Mouse (Mus musculus): ENCODE measurements around the gene Gm2a. TPM values are rescaled to one million over a fixed set of nuclear protein-coding genes. Genes with fewer than 3 reads are reported as not detected.
A peak's percentile ranks its signal among the peaks of the same experiment; 100 is the strongest.
"Not testable (repeated sequence)": the region's sequence is repeated elsewhere in the genome, so short reads cannot be mapped to it uniquely, and the experiment has no call there.

Gm2a gene
- total RNA-seq, 1 experiment from 2014 or later, result 72.2 TPM

DNA sequence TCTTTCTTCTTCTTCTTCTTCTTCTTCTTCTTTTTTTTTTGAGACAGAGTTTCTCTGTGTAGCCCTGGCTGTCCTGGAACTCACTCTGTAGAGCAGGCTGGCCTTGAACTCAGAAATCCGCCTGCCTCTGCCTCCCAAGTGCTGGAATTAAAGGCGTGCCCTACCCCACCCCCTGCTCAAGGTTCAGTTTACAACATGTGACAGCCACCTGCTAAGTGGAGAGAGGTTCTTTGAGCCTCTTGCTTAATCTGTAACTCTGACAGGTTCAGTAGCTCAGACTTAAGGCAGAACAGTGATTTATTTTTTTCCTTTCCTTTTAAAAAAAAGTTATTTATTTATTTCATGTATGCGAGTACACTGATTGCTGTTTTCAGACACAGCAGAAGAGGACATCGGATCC lies 1.6 kb upstream of the Gm2a start:
- ATAC-seq (replicated peaks; ENCODE audit: low read depth, poor library complexity, severe bottlenecking), result not testable (repeated sequence)

DNA sequence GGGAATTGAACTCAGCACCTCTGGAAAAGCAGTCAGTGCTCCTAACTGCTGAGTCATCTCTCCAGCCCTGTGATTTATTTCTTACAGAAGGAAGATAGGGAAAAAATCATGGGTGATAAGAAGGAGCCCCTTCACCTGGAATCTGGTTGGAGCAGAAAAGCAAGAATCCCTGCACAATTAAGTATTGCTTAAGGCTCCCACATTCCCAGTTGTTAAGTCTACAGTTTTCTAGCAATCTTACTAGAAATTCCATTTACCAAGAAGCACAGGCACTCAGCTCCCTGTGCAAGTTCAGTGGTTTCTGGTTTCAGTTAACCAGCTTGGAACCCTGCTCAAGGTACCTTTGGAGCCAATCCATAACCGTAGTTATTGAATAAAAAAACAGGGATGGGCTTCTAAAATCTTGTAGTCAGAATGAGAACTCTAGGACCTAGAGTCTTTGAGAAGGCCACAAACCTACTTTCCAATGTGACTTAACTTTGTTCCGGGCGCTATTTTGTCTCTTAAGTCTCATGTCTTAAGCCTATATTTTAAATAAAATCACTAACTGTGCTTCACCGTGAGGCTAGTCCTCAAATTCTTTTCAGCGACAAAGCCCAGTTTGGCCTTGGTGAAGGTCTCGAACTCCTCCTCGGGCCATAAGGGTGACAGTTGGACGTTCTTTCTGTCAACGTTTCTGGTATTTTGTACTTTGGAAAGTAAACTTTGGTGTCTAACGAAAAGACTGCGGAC lies 1.0 kb upstream of the Gm2a start:
- ATAC-seq (replicated peaks; ENCODE audit: low read depth, poor library complexity, severe bottlenecking), result no peak

DNA sequence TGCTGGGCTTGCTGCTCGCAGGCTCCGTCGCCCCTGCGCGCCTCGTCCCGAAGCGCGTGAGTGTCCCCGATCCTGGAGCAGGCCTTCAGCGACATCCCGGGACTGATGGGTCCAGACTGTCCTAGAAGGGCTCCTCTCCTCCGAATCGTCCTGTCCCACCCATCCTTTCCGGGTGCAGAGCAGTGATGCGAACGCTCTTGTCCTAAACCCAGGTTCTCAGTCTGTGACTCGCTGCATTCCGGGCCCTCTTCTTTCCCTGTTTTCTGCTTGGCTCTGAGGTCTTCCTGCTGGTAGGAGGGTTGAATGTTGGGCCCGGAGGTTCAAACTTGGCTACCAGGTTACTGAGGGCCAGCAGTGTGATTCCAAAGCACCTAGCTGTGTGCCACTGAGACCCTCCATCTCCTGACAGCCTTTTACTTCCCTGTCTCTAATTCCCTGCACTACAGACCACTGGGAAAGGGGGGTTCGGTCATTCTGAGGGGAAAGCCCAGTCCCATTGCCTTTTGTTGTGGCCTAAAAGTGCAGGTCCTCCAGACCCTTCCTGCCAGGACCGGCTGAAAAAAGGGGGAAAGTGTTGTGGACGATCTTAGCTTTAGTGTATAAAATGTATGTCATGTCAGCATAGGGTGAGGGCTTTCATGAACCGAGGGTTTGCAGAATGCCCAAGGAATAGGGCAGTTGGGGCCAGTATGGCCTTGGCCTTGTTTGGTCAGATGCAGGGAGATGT lies 437 bp downstream of the Gm2a start:
- ATAC-seq (replicated peaks; ENCODE audit: low read depth, poor library complexity, severe bottlenecking), result no peak

DNA sequence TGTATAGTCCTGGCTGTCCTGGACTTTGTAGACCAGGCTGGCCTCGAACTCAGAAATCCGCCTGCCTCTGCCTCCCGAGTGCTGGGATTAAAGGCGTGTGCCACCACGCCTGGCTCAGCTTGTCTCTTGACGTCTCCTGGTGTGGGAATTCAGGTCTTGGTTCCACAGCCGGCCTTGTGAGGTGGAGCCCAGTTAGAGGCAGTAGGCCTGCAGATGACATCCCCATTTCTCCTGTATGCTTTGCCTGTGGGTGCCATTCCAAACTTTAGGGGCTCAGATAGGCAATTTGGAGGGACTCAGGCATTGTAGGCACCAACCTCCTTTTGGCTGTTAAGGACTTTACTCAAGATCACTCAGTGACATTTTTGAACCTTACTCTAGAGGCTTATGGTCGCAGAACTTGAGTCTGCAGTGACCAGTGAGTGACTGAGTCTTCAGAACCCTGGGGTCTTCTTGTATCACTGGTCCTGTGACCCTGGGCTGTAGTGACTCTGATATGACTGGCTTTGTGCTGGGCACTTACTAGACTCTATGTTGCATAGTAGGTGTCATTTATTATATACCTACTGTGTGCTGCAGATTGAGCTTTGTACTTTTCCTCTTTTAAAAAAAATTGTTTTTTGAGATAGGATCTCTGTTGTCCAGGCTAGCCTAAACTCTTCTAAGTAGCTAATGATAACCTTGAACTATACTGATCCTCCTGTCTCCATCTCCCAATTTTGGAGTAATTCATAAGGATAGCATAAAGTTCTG lies 1.3 kb downstream of the Gm2a start:
- ATAC-seq (replicated peaks; ENCODE audit: low read depth, poor library complexity, severe bottlenecking), result no peak

DNA sequence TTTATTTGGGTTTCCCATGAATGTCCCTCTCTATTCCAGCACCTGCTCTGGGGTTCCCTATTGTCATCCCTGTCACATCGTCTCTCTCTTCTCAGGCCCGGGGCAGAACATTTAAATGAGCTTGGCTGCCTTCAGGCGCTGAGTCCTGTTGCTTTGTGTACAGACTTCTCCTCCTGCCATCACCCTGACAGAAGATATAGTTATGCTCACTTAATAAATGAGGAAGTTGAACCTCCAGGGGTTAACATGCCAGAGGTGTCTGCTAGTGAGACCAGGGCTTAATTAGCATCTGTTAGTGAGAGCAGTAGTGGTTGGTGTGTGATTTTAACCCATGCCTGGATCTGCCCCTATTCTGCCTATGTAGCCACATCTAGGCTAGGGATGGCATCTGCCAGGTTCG lies 2.0 kb downstream of the Gm2a start:
- ATAC-seq (replicated peaks; ENCODE audit: low read depth, poor library complexity, severe bottlenecking), result peak; percentile 37

DNA sequence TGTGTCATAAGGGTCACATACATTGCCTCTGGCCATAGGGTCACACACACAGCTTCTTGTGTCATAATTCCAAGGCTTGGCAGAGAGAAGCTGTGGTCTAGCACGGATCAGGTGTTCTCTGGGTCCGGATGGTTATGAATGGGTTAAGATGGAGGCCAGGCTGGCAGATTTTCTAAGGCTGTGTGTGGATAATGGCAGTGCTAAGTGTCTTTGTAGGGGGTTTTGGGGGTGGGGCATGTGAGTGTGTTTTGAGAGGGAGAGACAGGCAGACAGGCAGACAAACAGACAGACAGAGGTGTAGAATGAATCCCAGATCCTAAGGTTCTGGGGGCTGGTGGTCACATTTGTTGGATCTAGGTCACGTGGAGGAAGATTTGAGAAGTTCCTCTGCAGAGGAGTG lies 4.1 kb downstream of the Gm2a start:
- ATAC-seq (replicated peaks; ENCODE audit: low read depth, poor library complexity, severe bottlenecking), result no peak

DNA sequence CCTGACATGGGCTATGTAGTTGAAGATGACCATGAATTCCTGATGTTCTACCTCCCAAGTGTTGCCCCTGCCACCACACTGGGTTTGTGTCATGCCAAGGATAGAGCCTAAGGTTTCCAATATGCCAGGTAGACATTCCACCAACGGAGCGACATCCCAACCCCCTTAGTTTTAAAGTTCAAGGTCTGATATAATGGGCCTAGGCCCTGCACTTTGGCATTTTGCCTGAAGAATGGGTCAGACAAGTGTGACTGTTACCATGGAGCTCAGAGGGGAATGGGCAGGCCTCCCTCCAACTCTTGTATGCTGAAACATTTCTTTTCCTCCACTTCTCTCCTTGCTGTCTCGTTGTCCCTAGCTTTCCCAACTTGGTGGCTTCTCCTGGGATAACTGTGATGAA lies 5.3 kb downstream of the Gm2a start:
- ATAC-seq (replicated peaks; ENCODE audit: low read depth, poor library complexity, severe bottlenecking), result no peak

DNA sequence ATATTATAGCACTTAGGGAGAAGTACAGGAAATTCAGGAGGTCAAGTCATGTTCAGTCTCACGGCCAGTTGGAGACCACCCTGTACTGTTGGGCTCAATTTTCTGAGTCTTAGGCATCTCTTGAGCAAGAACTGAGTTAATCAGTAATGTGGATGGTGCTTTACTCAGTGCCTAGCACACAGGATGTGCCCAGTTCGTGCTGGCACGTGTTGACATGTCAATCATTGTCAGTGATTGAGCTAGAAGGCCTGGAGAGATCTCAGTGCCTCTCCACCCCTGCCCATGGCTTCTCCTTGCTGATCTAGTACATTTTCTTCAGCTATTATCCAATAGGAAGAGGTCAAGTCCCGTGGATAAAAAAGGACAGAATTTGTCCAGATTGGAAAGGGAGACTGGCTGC lies 7.5 kb downstream of the Gm2a start:
- ATAC-seq (replicated peaks; ENCODE audit: low read depth, poor library complexity, severe bottlenecking), result no peak

DNA sequence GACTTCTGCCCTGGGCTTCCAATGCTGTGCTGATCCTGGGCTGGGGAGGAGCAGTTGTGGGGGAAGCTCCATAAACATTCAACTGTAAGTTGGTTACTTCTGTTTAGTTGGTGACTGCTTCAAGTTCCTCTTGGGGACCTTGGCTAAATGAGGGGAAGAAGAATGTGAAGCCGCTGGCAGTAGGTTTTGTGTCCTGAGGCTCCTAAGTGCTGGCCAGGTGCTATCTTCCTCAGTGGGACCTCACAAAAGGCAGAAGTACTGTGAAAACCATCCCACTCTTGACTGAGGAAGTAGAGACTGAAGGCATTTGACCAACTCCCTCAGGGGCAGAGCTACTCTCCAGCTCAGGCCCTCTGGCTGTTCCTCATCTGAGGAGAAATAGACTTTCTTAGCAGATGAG lies 8.7 kb downstream of the Gm2a start:
- peak; percentile 77 for ATAC-seq (replicated peaks; ENCODE audit: low read depth, poor library complexity, severe bottlenecking)

DNA sequence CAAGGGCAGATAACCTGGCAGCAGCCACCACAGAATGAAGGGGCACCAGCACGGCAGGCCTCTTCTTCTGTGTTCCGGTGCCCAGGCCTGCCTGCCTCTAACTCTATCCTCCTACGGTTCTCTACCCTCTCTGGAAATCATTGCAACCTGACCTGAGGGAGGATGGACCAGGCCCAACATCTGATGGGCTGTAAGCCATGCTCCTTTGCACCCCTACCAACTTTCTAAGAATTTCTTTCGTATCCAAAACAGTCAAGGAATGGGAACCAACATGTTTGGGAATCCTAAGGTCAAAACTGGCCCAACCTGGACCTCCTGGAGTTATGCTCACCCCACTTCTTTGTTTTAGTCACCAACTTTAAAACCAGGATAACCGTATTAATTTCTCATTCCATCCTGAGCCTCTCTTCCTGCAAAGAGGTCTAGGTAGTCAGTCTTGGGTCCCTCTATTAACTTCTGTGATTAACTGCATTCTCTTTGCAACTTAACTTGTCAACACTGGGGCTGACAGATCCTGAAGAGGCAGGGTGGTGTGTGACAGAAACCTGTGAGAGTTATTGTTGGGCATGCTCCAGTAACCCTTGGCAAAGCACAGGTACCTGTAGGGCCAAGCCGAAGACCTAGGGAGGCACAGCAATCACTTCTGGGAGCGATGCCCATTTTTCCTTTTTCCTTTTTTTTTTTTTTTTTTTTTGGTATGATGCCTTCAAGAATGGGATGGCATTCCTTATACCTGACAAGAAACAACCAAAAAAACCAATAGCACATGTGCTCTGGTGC lies 11.8 kb downstream of the Gm2a start:
- ATAC-seq (replicated peaks; ENCODE audit: low read depth, poor library complexity, severe bottlenecking), result no peak

DNA sequence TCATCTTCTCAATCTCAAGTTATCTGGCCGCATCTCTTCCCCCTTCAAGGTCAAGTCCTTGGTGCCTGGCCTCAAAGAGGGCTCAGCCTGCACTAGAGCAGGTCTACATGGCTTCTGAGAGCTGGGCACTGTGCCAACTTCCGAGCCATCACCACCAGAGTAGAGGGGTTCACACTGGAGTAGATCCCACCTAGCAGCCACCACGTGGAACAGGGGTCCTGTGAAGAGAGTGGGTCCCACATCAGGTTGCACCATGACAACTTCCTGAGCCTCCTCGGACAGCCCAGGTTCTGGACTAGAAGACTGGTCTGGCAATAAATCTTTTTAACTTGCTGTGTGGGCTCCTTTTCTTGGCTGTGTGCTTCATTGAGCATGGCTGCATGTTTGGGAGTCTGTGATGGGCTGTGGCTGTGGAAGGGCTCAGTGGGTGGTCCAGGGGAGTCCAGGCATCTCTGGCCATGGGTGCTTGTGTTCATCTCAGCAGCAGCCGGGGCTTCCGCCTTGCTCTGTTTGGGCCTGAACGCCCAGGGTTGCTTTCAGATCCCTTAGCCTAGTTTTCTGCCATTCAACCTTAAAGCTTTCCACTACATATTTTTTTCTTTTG lies 12.8 kb downstream of the Gm2a start:
- ATAC-seq (replicated peaks; ENCODE audit: low read depth, poor library complexity, severe bottlenecking), result no peak

DNA sequence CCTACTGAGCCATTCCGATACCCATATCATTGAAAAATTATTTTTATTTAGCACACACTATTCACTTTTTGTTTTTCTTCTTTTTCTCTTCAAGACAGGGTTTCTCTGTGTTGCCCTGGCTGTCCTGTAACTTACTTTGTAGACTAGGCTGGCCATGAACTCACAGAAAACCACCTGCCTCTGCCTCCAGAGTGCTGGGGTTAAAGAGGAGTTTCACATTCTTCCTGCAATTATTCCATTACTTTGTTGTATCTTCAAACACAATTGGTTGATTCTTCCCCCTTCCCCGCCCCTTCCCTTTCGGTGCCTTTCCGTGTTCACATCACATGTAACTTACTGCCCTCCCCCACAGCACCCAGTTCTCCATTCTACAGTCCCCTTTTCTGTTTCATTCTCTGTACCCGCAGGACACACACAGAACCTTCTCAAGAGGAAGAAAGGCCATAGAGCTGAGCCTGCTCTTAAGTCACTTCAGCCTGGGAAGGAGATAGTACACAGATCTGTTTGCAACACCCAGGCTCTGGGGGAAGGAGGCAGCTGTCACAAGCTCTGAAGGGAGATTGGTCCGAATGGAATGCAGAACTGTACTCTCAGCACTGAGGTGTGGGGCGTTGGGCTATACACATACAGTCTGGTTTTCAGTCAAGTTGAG lies 15.4 kb downstream of the Gm2a start:
- ATAC-seq (replicated peaks; ENCODE audit: low read depth, poor library complexity, severe bottlenecking), result peak; percentile 81

DNA sequence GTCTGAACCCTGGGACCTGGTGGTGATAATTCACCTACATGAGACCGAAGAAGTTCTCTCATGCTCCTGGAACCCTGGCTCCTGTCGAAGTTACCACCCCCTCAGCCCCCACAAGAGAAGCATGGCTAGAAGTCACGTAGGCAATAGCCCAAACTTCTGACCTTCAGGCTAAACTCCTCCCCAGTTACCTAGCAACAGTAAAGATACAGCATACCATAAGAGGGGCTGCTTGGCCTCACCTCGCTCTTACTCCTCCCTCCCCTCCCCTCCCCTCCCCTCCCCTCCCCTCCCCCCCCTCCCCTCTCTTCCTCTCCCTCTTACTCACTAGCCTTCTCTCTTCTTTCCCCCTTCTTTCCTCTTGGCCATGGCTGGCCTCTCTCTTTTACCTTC lies 15.9 kb downstream of the Gm2a start:
- not testable (repeated sequence) for ATAC-seq (replicated peaks; ENCODE audit: low read depth, poor library complexity, severe bottlenecking)

DNA sequence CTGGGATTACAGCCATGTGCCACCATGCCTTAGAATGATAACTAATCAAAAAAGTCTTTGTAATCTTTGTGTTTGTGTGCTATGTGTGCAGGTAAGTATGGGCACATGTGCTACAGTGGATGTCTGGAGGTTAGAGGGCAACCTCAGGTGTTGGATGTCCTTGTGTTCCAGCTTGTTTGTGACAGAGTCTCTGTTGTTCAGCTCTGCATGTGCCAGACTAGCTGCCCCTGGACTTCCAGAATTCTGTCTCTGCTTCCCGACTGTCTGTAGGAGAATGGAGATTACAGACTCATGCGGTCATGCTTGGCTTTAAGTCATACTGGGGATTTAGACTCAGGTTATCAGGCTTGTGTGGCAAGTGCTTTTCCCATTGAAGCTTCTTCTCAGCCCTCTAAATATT lies 16.4 kb downstream of the Gm2a start:
- no peak for ATAC-seq (replicated peaks; ENCODE audit: low read depth, poor library complexity, severe bottlenecking)

DNA sequence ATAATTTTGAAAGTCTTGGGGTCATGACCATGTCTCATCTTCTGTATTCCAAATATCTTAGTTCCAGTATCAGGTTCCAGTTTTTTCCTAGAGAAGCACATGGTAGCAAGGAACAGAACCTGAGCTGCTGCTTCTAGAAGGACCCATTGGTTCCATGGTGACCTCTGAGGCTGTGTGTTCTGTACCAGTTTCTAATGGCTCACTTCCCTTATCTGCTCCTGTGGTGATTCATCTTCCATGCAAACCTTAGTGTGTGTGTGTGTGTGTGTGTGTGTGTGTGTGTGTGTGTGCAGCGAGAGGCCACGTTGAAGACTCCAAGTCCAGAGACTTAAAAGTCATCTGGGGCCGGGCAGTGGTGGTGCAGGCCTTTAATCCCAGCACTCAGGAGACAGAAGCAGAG lies 18.1 kb downstream of the Gm2a start:
- no peak for ATAC-seq (replicated peaks; ENCODE audit: low read depth, poor library complexity, severe bottlenecking)

DNA sequence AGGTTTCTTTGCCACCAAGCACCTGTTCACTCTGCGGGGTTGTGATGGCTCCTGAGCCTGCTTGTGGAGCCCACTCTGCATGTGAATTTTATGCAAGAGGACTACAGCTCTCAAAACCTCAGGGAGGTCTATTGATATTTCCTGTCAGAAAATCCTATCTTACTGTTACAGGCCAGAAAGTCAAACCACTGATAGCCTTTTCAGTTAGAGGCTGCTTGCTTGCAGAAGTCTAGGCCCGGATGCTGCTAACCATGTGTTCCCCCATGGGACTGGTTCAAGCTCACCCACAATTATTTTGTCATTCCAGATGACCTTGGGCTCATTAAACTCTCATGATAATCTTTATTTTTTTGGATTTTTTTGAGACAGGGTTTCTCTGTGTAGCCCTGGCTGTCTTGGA lies 19.1 kb downstream of the Gm2a start:
- ATAC-seq (replicated peaks; ENCODE audit: low read depth, poor library complexity, severe bottlenecking), result peak; percentile 31

DNA sequence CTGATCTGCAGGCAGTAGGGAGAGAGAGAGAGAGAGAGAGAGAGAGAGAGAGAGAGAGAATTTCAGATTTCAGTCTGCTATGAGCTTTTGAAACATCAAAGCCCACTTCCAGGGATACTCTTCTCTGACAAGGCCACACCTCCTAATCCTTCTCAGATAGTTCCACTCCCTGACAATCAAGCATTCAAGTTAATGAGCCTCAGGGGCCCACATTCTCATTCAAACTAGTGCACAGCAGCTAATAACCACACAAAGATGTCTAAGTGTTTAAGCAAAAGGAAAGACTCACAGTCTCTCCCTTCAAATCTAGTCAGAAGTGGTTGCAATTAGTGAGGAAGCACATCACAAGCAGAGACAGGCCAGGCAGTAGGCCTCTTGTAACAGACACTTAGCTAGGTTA lies 22.4 kb downstream of the Gm2a start:
- no peak for ATAC-seq (replicated peaks; ENCODE audit: low read depth, poor library complexity, severe bottlenecking)

DNA sequence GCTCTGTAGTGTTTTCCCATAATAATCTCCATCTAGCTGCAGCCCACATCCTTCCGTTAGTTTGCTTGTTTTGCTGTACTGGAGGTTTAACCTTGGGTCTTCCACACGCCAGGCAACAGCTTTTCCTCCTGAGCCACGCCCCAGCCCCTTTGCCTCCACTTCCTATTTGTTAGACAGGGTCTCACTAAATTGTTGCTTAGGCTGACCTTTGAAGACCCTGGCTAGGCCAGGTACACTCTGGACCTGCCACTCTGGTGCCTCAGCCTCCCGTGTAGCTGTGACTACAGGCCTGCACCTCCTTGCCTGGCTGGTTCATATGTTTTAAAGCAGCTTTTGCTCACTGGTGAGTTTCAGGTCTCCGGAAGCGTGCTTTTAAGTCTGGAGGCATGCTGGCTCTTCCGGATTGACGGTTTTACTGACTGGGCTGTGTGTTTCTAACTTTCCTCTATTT lies 22.9 kb downstream of the Gm2a start:
- peak; percentile 83 for ATAC-seq (replicated peaks; ENCODE audit: low read depth, poor library complexity, severe bottlenecking)

DNA sequence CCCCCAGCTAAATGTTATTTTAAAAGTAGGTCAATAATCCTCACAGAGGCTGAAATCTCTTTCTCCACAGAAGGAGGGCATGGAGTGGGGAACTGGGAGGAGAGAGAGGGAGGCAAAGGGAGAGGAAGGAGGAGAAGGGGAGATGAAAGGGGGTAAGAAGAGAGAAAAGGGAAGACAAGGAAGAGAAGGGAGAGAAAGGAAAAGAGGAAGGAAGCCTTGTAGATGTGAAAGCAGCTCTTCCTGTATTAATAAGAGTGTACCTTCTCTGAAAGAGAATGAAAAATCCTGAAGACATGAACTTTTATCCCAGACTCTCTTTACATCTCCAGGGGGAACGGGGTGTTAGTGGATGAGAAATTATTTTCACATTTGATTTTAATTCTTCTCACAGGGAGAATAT lies 23.5 kb downstream of the Gm2a start:
- no peak for ATAC-seq (replicated peaks; ENCODE audit: low read depth, poor library complexity, severe bottlenecking)
